9 mouse cellular contexts compared by ENCODE assay signal in genomic region chr11:85482737-85483467, GRCm38 (mm10).
A peak's percentile ranks its signal among the peaks of the same experiment; 100 is the strongest.
DNase-seq lines count a peak whose midpoint lies in the region; ATAC-seq and TF ChIP-seq lines count a peak whose summit lies in the region.
"Had no signal": no experiment of that assay in that cellular context is flagged by ENCODE, and none has a peak within 500 bp of the region (broad histone marks: within the 10 kb centered on the region; RNA-seq: fewer than 3 reads in every experiment).

No protein-coding gene starts in this region.

- no peaks in the 10 kb centered on the region for H3K27me3 ChIP-seq in hindbrain, embryonic 11.5 days (ENCODE audit: control insufficient read depth, insufficient read depth, low read length)
- no peaks in the 10 kb centered on the region for H3K27me3 ChIP-seq in hindbrain, embryonic 14.5 days (ENCODE audit: control insufficient read depth, insufficient read depth, low read length)
- H3K27me3 ChIP-seq in liver, embryonic 14.5 days (ENCODE audit: control insufficient read depth, insufficient read depth, low read length) = no peaks in the 10 kb centered on the region
- H3K27me3 ChIP-seq: limb, embryonic 12.5 days had no signal

- H3K4me3 ChIP-seq in hindbrain, embryonic 11.5 days (ENCODE audit: low read depth, low read length) = no peak overlapping the region
- no peak overlapping the region for H3K4me3 ChIP-seq in hindbrain, embryonic 14.5 days (replicated peaks; ENCODE audit: low read length)
- no peak overlapping the region for H3K4me3 ChIP-seq in liver, embryonic 14.5 days (ENCODE audit: insufficient read depth in 1 of 2, low read depth in 2 of 2, low read length in 2 of 2)
- H3K4me3 ChIP-seq: limb, embryonic 12.5 days had no signal

- TF ChIP-seq EP300 in liver, embryonic 14.5 days (IDR thresholded peaks at IDR 0.05; ENCODE audit: low read depth) = no peak

- no peak overlapping the region for H3K9ac ChIP-seq in hindbrain, embryonic 11.5 days (ENCODE audit: low read depth, low read length)
- no peak overlapping the region for H3K9ac ChIP-seq in hindbrain, embryonic 14.5 days
- H3K9ac ChIP-seq in liver, embryonic 14.5 days (replicated peaks) = no peak overlapping the region
- H3K9ac ChIP-seq: limb, embryonic 12.5 days had no signal

- whole genome bisulfite sequencing in hindbrain, embryonic 11.5 days = 68% methylated on average over 6 of the region's 6 CpGs
- 69% methylated on average over 6 of the region's 6 CpGs for WGBS in hindbrain, embryonic 14.5 days
- WGBS in liver, embryonic 14.5 days (ENCODE audit: insufficient replicate concordance) = 54% methylated on average over 6 of the region's 6 CpGs

- DNase-seq in hindbrain, embryonic 11.5 days (ENCODE audit: low spot score) = peak; percentile 25
- DNase-seq in hindbrain, embryonic 14.5 days (ENCODE audit: low spot score) = no peak
- DNase-seq in B cell, adult 2 months = peak; percentile 28 to 32
- DNase-seq in R1 (ENCODE audit: low read depth, low spot score) = peak; percentile 72
- peak in 1 of 3 experiments; percentile 7 for DNase-seq in liver, embryonic 14.5 days (ENCODE audit: low read depth in 3 of 3, low spot score in 3 of 3)
- no peak for DNase-seq in ovary, adult 18-20 months (ENCODE audit: low spot score)
- no peak for DNase-seq in urinary bladder, postnatal 4 days (ENCODE audit: low spot score in 2 of 2)
- no peak for DNase-seq in frontal cortex, postnatal 10 days (ENCODE audit: low spot score in 2 of 2)

- ATAC-seq in hindbrain, embryonic 11.5 days (ENCODE audit: low FRiP score) = no peak
- ATAC-seq in hindbrain, embryonic 14.5 days (ENCODE audit: low FRiP score) = no peak
- ATAC-seq in liver, embryonic 14.5 days (ENCODE audit: insufficient read depth) = no peak

- H3K36me3 ChIP-seq in hindbrain, embryonic 11.5 days (ENCODE audit: control insufficient read depth, insufficient read depth, low read length) = no peaks in the 10 kb centered on the region
- no peaks in the 10 kb centered on the region for H3K36me3 ChIP-seq in hindbrain, embryonic 14.5 days (replicated peaks; ENCODE audit: control insufficient read depth, insufficient read depth)
- H3K36me3 ChIP-seq in liver, embryonic 14.5 days (replicated peaks; ENCODE audit: control insufficient read depth, insufficient read depth, low read depth) = no peaks in the 10 kb centered on the region

- peak; percentile 74 for TF ChIP-seq CTCF in liver, embryonic 14.5 days (IDR thresholded peaks at IDR 0.05; ENCODE audit: low read depth)

- H3K9me3 ChIP-seq in hindbrain, embryonic 11.5 days (ENCODE audit: control insufficient read depth, low read length) = no peaks in the 10 kb centered on the region
- no peaks in the 10 kb centered on the region for H3K9me3 ChIP-seq in hindbrain, embryonic 14.5 days (ENCODE audit: control insufficient read depth, low read length)
- no peaks in the 10 kb centered on the region for H3K9me3 ChIP-seq in liver, embryonic 14.5 days (ENCODE audit: control insufficient read depth, low read length)
- H3K9me3 ChIP-seq: limb, embryonic 12.5 days had no signal

- no peak overlapping the region for H3K27ac ChIP-seq in hindbrain, embryonic 11.5 days (ENCODE audit: low read depth, low read length)
- no peak overlapping the region for H3K27ac ChIP-seq in hindbrain, embryonic 14.5 days
- H3K27ac ChIP-seq in liver, embryonic 14.5 days = no peak overlapping the region
- H3K27ac ChIP-seq: limb, embryonic 12.5 days had no signal

- no peaks in the 10 kb centered on the region for H3K4me1 ChIP-seq in hindbrain, embryonic 11.5 days (replicated peaks; ENCODE audit: control insufficient read depth, insufficient read depth, low read length)
- H3K4me1 ChIP-seq in hindbrain, embryonic 14.5 days (replicated peaks; ENCODE audit: control insufficient read depth, insufficient read depth, low read length) = no peaks in the 10 kb centered on the region
- no peaks in the 10 kb centered on the region for H3K4me1 ChIP-seq in liver, embryonic 14.5 days (replicated peaks; ENCODE audit: control insufficient read depth in 2 of 2, insufficient read depth in 2 of 2, low read length in 1 of 2)

- no peak overlapping the region for H3K4me2 ChIP-seq in hindbrain, embryonic 11.5 days (replicated peaks; ENCODE audit: low read depth, low read length)
- H3K4me2 ChIP-seq in hindbrain, embryonic 14.5 days (replicated peaks) = no peak overlapping the region
- no peak overlapping the region for H3K4me2 ChIP-seq in liver, embryonic 14.5 days (ENCODE audit: low read depth)
- H3K4me2 ChIP-seq: limb, embryonic 12.5 days had no signal

Comparison
In these comparisons a context has a peak if more than half of its experiments do, and no peak if none do; other contexts are left out.
1. DNase-seq: peak in hindbrain, embryonic 11.5 days (single experiment), B cell, adult 2 months (2 of 2) and R1 (single experiment); none in hindbrain, embryonic 14.5 days (single experiment), ovary, adult 18-20 months (single experiment), urinary bladder, postnatal 4 days (0 of 2) and frontal cortex, postnatal 10 days (0 of 2).